Mouse (Mus musculus) bone marrow macrophage, adult 2 months (primary cell): Measurements from ENCODE around the gene Itih5. TPM values are rescaled to one million over a fixed set of nuclear protein-coding genes. Genes with fewer than 3 reads are reported as not detected.
A peak's percentile ranks its signal among the peaks of the same experiment; 100 is the strongest.

Source experiments
- H3K27ac ChIP-seq: 2 replicates; pipeline ENCODE4 v1.5.1; 2012; ENCODE audit warnings: low read depth, low read length; ENCODE audit not compliant: insufficient read depth
- H3K4me1 ChIP-seq: 2 replicates; pipeline ENCODE4 v1.6.1; 2012; ENCODE audit warnings: low read length; ENCODE audit not compliant: control insufficient read depth, insufficient read depth
- H3K4me3 ChIP-seq: 2 replicates; pipeline ENCODE4 v1.5.1; 2012; ENCODE audit warnings: mild to moderate bottlenecking, low read length, moderate library complexity; ENCODE audit not compliant: insufficient read depth
- CTCF ChIP-seq: IDR thresholded peaks from 2 replicates; pipeline ENCODE4 v1.5.1; 2012; ENCODE audit warnings: low read depth, mild to moderate bottlenecking, low read length, moderate library complexity
- POLR2A ChIP-seq: IDR thresholded peaks from 2 replicates; pipeline ENCODE4 v1.6.1; 2012; ENCODE audit warnings: mild to moderate bottlenecking, low read depth, low read length, borderline replicate concordance
- polyA plus RNA-seq: library from polyadenylated mRNA; stranded (reverse); fragments of >200 nt; gene quantifications from 2 replicates; pipeline ENCODE4 v1.2.4, GENCODE M21; 2012; ENCODE audit not compliant: missing spikeins, insufficient read depth, insufficient read length

The Itih5 gene
- 0.11 TPM in 1 of 2 replicates, not detected in the other for polyA plus RNA-seq

DNA sequence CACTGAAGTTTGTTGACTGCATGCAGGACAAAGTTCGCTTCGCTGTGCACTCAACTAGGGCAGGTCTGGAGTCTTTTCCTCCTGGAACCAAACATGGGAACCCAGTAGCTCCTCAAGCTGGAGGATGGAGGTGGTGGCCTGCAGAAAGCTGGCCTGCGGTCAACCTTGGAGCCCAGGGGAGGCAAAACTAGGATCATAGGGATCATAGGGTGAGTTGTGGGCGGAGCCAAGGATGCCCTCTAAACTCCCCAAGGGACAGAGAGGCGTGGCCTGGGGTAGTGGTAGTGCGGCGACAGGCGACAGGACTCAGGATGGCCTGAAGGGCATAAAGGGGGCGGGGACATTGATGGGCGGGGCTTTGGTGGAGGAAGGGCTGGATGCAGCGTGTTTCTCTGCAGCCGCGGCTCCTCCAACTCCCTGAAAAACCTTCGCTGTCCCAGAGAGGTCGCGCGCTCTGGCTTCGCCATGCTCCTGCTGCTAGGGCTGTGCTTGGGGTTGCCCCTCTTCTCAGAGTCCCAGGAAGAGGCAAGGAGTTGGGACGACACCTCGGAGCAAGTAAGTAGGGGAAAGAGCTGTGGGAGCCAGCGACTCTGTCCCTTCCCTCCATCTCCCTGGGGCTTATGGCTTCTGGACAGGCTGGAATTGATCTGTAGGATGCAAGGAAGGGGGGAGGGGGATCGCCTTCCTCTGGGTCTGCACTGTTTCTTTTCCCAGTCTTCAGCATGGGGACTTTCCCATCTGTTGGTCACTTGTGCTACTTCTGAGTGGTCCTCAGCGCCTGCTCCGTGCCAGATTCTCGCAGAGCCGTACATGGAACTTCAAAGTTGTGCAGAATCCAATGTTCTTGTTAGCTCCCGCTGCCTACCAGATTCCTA, at the start of gene Itih5:
Gene Itih5 (plus strand): TSS at position 371 of the 875 bp plus-strand sequence.
- TF ChIP-seq CTCF, result no peak
- TF ChIP-seq POLR2A, result no peak
- Histone ChIP-seq H3K27ac (no peak within 1 kb of the TSS), H3K4me3 (peak within 1 kb of the TSS; percentile 21; the same call in 1 of the 2 replicates)

DNA sequence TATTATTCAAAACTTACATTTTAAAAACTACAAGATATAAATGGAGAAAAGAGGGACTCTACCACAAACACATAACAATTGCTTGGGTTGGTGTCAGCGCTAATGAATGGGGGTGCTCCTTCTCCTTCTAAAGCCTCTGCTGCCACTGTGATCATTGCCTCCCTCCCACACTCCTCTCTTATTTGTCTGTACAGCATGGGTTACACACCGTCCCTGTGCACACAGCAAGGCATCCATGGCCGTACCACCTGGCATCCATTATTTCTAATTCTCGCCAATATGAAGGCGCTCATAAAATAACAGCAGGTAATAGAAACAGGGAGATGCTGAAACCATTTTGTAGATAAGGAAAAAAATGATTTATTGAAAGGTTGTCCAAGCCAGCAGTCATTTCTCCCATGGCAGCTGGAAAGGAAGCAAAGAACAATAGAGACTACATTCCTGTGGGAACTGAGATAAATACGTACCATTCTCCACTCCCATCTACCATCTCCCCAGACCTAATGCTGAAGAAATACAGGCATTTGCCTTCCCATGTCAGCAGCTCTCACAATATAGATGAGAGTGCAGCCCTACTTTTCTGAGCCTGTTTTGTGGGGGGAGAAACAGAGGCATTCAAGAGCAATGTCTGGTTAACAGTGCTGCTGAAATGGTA, 44.7 kb upstream of the Itih5 start:
- no peak for TF ChIP-seq POLR2A
- TF ChIP-seq CTCF, result no peak
- no peaks in the 10 kb centered on the region for H3K4me1 ChIP-seq
- H3K4me3 ChIP-seq, result no peak overlapping the region
- H3K27ac ChIP-seq, result no peak overlapping the region

More for the DNA sequence above, at the start of gene Itih5:
- H3K4me1 ChIP-seq, result peaks cover 5% of the 10 kb centered on the region; the same call in 1 of the 2 replicates

DNA sequence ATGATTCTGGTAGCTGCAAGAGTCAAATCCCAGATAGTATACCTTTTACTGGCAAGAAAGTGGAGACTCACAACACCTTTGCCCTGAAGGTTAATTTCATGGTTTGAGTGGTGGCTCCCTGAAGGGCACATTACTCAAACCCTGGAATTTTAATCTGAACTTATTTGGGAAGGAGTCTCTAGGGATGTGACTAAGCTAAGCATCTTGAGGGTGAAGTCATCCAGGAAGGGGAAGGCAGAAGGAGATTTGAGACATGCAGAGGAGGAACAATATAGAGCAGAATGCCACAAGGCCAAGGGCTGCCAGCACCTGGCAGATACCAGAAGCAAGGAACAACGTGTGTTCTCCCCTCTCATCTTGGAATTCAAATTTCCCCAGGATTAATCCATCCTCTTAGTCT, 34.6 kb upstream of the Itih5 start:
- H3K4me1 ChIP-seq, result no peaks in the 10 kb centered on the region
- H3K27ac ChIP-seq, result no peak overlapping the region
- TF ChIP-seq POLR2A, result no peak
- H3K4me3 ChIP-seq, result no peak overlapping the region

DNA sequence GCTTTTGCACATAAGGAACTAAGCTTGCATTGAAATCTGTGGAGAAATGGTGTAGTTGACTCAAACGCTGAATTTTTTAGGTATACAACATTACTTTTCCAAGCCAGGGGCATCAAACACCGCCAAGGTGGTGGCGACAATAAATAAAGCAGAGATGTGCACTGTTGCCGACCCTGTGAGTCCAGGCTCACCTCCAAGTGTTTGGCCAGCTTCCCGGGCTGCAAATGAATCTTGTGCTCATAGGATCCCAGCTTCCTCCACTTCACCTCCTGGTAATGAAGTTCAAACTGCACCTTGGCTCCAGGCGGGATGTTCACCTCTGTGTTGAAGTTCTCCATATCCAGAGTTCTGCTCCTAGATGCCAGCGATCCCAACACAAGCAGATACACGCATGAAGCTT, 34.1 kb upstream of the Itih5 start:
- TF ChIP-seq CTCF (no peak), POLR2A (no peak)
- no peaks in the 10 kb centered on the region for H3K4me1 ChIP-seq
- no peak overlapping the region for H3K27ac ChIP-seq
- no peak overlapping the region for H3K4me3 ChIP-seq

DNA sequence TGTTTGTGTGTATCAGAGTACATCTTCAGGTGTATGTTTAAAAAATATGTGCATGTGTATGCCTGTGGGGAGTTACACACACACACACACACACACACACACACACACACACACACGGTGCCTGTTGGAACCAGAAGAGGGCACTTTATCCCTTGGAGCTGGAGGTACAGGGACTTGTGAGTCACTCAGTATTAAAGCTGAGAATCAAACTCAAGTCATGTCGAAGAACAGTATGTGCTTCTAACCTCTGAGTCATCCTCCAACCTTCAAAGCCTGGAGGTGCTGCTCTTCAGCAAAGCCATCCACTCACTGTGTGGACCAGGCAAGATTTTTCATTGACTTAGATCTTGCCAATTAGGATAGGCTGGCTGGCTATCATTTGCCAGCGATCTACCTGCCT, 31.5 kb upstream of the Itih5 start:
- no peak overlapping the region for H3K4me3 ChIP-seq
- TF ChIP-seq POLR2A (no peak), CTCF (no peak)
- no peak overlapping the region for H3K27ac ChIP-seq
- H3K4me1 ChIP-seq, result no peaks in the 10 kb centered on the region

DNA sequence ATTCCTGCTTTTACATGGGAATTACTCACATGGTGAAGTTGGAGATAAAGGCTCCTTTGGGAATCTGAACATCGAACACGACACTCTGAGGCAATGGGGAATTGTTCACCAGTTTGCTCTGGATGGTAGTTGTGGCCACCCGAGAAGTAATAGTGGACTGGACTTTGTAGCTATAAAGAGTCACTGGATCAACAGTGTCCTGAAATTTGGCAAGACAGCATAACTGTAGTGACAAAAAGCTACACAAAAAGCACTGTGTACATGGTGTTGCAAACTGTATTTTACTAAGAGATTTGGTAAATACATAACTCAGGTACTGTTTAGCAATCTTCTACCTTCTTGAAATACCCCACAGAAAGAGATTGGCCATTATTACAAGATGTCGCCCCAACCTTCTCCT, 27.2 kb upstream of the Itih5 start:
- H3K4me3 ChIP-seq, result no peak overlapping the region
- H3K4me1 ChIP-seq, result no peaks in the 10 kb centered on the region
- TF ChIP-seq CTCF (no peak), POLR2A (no peak)
- no peak overlapping the region for H3K27ac ChIP-seq

DNA sequence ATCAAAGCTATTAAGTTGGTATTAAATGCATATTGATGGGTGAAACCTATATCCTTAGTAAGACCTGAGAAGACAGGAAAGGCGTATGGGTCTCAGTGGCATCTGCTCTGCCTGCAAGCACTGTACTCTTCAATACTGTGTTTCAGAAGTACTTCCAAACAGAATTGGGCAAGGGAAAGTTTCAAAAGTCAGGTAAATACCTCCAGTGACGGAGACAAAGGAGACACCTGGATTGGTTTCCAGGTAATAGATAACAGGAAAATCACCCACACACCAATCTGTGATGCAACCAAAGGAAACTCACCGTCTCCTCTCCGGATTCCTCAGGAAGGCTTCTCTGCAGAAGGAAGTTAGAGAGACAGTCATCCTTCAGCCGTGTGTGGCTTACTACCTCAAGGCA, 25.9 kb upstream of the Itih5 start:
- Histone ChIP-seq H3K4me1 (no peaks in the 10 kb centered on the region), H3K4me3 (no peak overlapping the region), H3K27ac (no peak overlapping the region)
- no peak for TF ChIP-seq POLR2A
- no peak for TF ChIP-seq CTCF

DNA sequence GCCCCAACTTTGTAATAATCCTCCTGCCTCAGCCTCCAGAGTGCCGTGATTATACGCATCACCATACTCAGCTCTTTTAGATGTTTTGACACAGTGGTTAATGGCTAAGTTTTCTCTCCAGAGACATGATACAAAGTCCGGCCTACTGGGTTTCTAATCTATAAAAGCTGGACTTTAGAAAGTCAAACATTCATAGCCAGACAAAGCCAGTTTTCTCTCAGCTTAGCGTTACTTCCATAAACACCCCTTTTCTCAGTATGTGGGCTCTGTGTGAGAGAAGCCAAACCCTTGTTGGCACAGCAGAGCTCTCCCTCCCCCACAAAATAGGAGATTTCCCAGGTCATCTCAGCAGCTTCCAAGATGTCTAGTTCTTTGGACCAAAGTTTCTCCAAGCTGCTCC, 24.8 kb upstream of the Itih5 start:
- Histone ChIP-seq H3K4me1 (no peaks in the 10 kb centered on the region), H3K27ac (no peak overlapping the region), H3K4me3 (no peak overlapping the region)
- TF ChIP-seq CTCF (no peak), POLR2A (no peak)

DNA sequence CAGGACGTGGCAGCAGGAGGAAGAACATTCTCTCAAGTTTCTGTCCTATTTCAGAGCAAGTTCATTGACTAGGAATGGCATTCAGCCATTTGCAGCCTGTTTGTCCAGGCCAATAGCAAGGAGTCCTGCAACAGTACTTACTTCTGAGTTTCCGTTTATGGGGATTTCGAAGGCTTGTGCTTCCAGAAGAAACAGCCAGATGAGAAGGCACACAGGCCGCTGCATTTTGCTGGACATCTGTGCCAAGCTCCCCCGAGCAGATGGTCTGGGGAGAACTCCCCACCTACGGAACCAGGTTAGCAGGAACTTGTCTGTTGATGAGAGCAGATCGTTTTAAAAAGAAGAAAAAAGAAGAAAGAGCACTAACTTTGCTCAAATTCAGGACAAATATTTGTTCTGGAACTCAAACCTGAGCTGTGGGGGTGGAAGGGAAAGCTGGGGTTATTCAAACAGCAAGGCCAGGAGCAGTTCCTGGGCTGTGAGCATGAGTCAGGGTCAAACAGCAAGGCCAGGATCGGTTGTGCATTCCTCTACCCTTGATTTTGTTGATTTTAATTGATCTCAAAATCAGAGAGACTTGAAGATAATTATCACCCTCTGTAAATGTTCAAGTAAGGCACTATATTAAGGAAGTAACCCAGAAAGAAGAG, 22.9 kb upstream of the Itih5 start:
- Histone ChIP-seq H3K27ac (no peak overlapping the region), H3K4me3 (no peak overlapping the region), H3K4me1 (no peaks in the 10 kb centered on the region)
- no peak for TF ChIP-seq POLR2A

DNA sequence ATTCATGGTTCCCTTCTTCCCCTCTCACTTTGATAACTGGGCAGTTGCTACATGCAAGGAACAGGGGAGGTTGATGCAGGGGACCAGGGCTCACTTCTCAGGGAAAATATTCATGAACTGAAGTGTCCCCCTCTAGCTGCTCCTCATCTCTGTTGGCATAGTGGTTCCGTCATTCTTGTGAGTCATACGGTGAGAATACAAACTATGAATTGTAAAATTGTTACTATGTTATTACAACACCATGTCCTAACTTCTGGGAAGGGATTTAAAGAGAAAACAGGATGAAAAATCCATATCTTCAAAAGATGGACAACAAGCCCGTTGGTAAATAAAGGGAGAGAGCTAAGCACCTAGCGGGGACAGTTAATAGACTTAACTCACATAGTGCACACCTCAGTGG, 22.1 kb upstream of the Itih5 start, which contains the start of gene Itih2:
Gene Itih2 (minus strand): TSS at position 101 of the 400 bp plus-strand sequence.
- H3K4me1 ChIP-seq, result no peaks in the 10 kb centered on the region
- no peak within 1 kb of the TSS for H3K4me3 ChIP-seq
- TF ChIP-seq POLR2A, result no peak
- no peak for TF ChIP-seq CTCF
- no peak within 1 kb of the TSS for H3K27ac ChIP-seq
